Mouse (Mus musculus) inflammation-experienced regulatory T-cells, adult 16 weeks (primary cell): Measurements from ENCODE around the gene Rpl39l. TPM values are rescaled to one million over a fixed set of nuclear protein-coding genes. Genes with fewer than 3 reads are reported as not detected.

ENCODE experiments used
- polyA plus RNA-seq: library from polyadenylated mRNA; unstranded; fragments of 100-300 nt; shearing (Covaris generic); gene quantifications from one replicate; pipeline ENCODE4 v1.2.1, GENCODE M21; 2017

Gene Rpl39l
- 0.77 TPM for polyA plus RNA-seq

GRCm38 (mm10) chr16:10170005-10170404 is at the start of gene Rpl39l:
Gene Rpl39l, plus strand, starts transcription at chr16:10170226.

GRCm38 (mm10) chr16:10192679-10193506 is 22.9 kb downstream of the Rpl39l start, which contains the start of gene Atf7ip2:
Gene Atf7ip2, plus strand, starts transcription at chr16:10192712.

Other genes starting within 250 kb of the Rpl39l start
- gene Grin2a, start 174.7 kb upstream of the Rpl39l start, polyA plus RNA-seq = not detected
- gene Atf7ip2, start 22.5 kb downstream of the Rpl39l start, polyA plus RNA-seq = not detected
- gene Emp2, start 143.7 kb downstream of the Rpl39l start, polyA plus RNA-seq = not detected
- gene Tekt5, start 225.3 kb downstream of the Rpl39l start, polyA plus RNA-seq = not detected
- 70.4 TPM for gene Nubp1, start 241.7 kb downstream of the Rpl39l start, polyA plus RNA-seq